Mouse (Mus musculus) testis, adult 2 months (tissue): Measurements from ENCODE around the gene Gm11114. TPM values are rescaled to one million over a fixed set of nuclear protein-coding genes. Genes with fewer than 3 reads are reported as not detected.

ENCODE experiments used
- H3K27ac ChIP-seq: fragments of 200-500 bp; 2 replicates; pipeline ENCODE4 v1.5.1; 2012; ENCODE audit warnings: low read depth, low read length; ENCODE audit not compliant: control insufficient read depth, insufficient read depth
- H3K27me3 ChIP-seq: fragments of 200-500 bp; 2 replicates; pipeline ENCODE4 v1.6.1; 2012; ENCODE audit warnings: mild to moderate bottlenecking, low read length, moderate library complexity; ENCODE audit not compliant: control insufficient read depth, insufficient read depth
- H3K36me3 ChIP-seq: fragments of 200-500 bp; 2 replicates; pipeline ENCODE4 v1.6.1; 2012; ENCODE audit warnings: mild to moderate bottlenecking, low read length; ENCODE audit not compliant: control insufficient read depth, insufficient read depth
- H3K4me1 ChIP-seq: fragments of 200-500 bp; 2 replicates; pipeline ENCODE4 v1.6.1; 2012; ENCODE audit warnings: low read length; ENCODE audit not compliant: control insufficient read depth, insufficient read depth
- H3K4me3 ChIP-seq: fragments of 200-500 bp; 2 replicates; pipeline ENCODE4 v1.5.1; 2012; ENCODE audit warnings: low read depth, mild to moderate bottlenecking, low read length, moderate library complexity, mixed read lengths; ENCODE audit not compliant: control insufficient read depth
- CTCF ChIP-seq: fragments of 200-500 bp; IDR thresholded peaks from 2 replicates; pipeline ENCODE4 v1.5.1; 2012; ENCODE audit warnings: low read depth, mild to moderate bottlenecking, inconsistent platforms, low read length, moderate library complexity; ENCODE audit not compliant: control insufficient read depth, insufficient read depth, insufficient replicate concordance
- POLR2A ChIP-seq: fragments of 200-500 bp; IDR thresholded peaks from 2 replicates; pipeline ENCODE4 v1.6.1; 2012; ENCODE audit warnings: low read depth, mild to moderate bottlenecking, inconsistent platforms, low read length, moderate library complexity; ENCODE audit not compliant: control insufficient read depth
- polyA plus RNA-seq: library from polyadenylated mRNA; depleted of rRNA; stranded (reverse); fragments of >200 nt; gene quantifications from 2 replicates; pipeline ENCODE4 v1.2.3, GENCODE M21; 2012; rRNA removed

The Gm11114 gene
- not detected in 2 replicates for polyA plus RNA-seq

GRCm38 (mm10) chr9:85312473-85312872 is at the start of gene Gm11114:
Gm11114 (plus strand) TSS chr9:85312773.
- Histone ChIP-seq H3K4me1 (no peaks in the 10 kb centered on the region), H3K36me3 (no peaks in the 10 kb centered on the region), H3K27me3 (no peaks in the 10 kb centered on the region), H3K27ac (no peak within 1 kb of the TSS), H3K4me3 (no peak within 1 kb of the TSS)
- TF ChIP-seq POLR2A (no peak), CTCF (no peak)

DNA sequence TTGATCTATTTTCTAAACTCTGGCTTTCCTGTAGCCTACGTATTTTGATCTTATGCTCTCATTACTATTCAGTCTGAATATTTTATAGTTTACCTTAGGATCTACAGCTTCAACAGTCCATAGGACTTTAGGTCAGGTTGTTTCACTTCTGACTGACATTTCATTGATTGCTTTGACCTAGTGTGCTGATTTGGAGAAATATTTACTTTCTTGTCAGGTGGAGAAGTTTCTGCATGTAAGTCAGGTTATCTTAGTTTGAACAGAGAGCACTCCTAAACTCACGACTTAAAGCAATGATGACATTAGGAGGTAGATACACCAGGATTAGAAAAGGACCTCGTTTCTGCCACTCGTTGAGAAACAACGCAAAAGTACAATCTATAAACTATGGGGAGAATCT is 45.7 kb upstream of the Gm11114 start:
- TF ChIP-seq POLR2A = no peak
- no peak for TF ChIP-seq CTCF
- Histone ChIP-seq H3K27me3 (no peaks in the 10 kb centered on the region), H3K4me1 (no peaks in the 10 kb centered on the region)

DNA sequence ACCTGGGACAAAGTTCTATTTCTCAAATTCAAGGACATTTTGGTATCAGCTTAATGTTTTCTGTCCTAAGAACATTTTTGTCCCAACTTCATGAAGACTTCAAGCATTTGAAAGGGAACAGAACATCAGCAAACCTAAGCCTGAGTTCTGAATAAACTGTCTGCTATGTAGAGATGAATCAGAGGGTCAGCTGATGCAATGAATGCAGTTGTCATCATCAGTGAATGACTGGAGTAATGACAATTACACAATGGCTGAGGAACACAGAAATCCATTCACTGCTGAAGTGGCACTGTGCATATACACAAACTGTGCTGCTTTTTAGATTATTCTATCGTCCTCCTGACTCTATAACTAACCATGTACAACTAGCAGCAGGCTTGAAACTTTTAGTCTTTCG is 38.5 kb upstream of the Gm11114 start:
- no peak for TF ChIP-seq CTCF
- no peak for TF ChIP-seq POLR2A

More for the DNA sequence above, 45.7 kb upstream of the Gm11114 start:
- Histone ChIP-seq H3K27ac (no peak overlapping the region), H3K4me3 (no peak overlapping the region), H3K36me3 (no peaks in the 10 kb centered on the region)

GRCm38 (mm10) chr9:85302849-85303248 is 9.7 kb upstream of the Gm11114 start:
- no peak for TF ChIP-seq CTCF
- TF ChIP-seq POLR2A = no peak
- H3K4me3 ChIP-seq = no peak overlapping the region
- H3K4me1 ChIP-seq = no peaks in the 10 kb centered on the region
- H3K36me3 ChIP-seq = no peaks in the 10 kb centered on the region
- H3K27me3 ChIP-seq = no peaks in the 10 kb centered on the region
- H3K27ac ChIP-seq = no peak overlapping the region

More for the DNA sequence above, 38.5 kb upstream of the Gm11114 start:
- no peak overlapping the region for H3K27ac ChIP-seq
- no peaks in the 10 kb centered on the region for H3K27me3 ChIP-seq
- H3K4me3 ChIP-seq = no peak overlapping the region
- no peaks in the 10 kb centered on the region for H3K4me1 ChIP-seq
- H3K36me3 ChIP-seq = no peaks in the 10 kb centered on the region

GRCm38 (mm10) chr9:85303378-85303777 is 9.2 kb upstream of the Gm11114 start:
- no peaks in the 10 kb centered on the region for H3K27me3 ChIP-seq
- no peak overlapping the region for H3K27ac ChIP-seq
- H3K4me3 ChIP-seq = no peak overlapping the region
- no peaks in the 10 kb centered on the region for H3K4me1 ChIP-seq
- no peaks in the 10 kb centered on the region for H3K36me3 ChIP-seq
- TF ChIP-seq POLR2A (no peak), CTCF (no peak)

- no peak overlapping the region for H3K27ac ChIP-seq
- TF ChIP-seq CTCF = no peak
- TF ChIP-seq POLR2A = no peak
- no peak overlapping the region for H3K4me3 ChIP-seq
- H3K27me3 ChIP-seq = no peaks in the 10 kb centered on the region
- no peaks in the 10 kb centered on the region for H3K4me1 ChIP-seq
- no peaks in the 10 kb centered on the region for H3K36me3 ChIP-seq
Observed at GRCm38 (mm10) chr9:85316122-85316521, 3.5 kb downstream of the Gm11114 start.

DNA sequence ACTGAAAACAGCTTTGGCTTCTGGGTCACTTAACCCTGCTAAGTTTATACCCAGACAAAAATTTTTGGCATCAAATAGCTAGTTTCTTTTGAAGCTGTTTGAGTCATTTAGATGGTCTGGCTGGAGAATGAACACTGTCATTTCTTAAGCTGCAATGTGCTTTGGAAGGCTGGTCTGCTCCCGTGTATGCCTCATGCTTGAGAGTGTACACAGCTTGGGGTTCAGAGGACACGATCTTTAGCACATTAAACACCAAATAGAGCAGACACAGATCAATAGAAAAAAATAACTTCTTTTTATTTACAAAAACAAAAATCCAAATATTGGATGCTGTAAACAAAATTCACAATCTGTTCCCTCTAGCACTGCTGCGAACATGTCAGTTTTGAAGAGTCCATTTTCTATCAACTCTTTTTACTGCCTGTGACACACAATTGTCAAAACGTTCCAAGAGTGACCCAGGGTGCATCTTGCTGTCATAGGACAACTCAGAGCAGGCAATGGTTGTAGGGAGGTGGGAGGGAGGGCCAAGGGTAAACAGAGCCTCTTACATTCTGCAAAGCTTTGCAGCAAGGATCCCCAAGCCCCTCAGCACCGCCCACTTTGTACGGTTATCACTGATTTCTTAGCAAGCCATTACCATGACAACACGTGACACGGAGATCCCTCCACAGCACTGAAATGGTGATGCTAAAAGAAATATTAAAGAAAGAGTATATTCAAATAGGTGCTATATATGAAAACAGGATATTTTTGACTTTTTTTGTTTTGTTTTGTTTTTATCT is 7.8 kb downstream of the Gm11114 start:
- H3K4me3 ChIP-seq = no peak overlapping the region
- no peaks in the 10 kb centered on the region for H3K4me1 ChIP-seq
- H3K27ac ChIP-seq = no peak overlapping the region
- no peaks in the 10 kb centered on the region for H3K36me3 ChIP-seq
- H3K27me3 ChIP-seq = no peaks in the 10 kb centered on the region
- TF ChIP-seq POLR2A (no peak), CTCF (no peak)
